Mouse (Mus musculus) liver, adult (tissue): Measurements from ENCODE around the gene Pgs1.

ENCODE experiments used
- GATA4 ChIP-seq: IDR thresholded peaks from 2 replicates; pipeline ENCODE4 v1.6.1; 2014; ENCODE audit warnings: mild to moderate bottlenecking, low read length; ENCODE audit not compliant: insufficient replicate concordance

Gene Pgs1

DNA sequence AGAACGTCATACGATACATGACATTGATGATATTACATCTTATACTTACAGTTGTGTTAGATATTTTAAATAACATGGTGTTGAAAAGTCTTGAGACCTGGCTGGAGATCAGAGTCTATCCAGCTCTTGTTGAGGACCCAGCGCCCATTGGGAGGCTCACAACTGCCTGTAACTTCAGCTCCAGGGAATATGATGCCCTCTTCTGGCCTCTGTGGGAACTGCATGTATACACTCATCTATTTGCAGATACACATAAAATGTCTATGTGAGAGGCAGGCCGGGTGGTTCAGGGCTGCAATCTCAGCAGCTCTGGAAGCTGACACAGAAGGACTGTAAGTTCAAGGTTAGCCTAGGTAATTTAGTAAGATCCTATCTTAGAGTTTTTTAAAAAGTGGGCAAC, 32.2 kb downstream of the Pgs1 start:
- no peak for TF ChIP-seq GATA4

DNA sequence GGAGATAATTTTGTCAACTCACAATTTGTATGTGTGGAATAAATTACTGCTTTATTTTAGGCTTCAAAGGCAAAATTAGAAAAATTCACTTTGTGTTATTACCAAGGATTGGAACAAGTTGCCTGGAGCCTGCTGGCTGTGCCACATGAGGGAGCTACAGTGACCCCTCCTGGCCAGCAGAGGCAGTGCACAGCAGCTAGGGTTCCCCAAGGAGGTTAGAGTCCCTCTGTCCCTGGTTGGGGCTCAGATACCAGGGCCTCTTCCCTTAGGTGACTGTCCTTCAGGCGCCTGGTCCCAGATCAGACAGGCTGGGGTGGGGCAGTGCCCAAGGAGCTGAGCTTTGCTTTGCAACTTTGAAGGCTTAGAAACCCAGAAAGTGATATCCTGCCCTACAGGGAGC, 35.7 kb downstream of the Pgs1 start:
- no peak for TF ChIP-seq GATA4

DNA sequence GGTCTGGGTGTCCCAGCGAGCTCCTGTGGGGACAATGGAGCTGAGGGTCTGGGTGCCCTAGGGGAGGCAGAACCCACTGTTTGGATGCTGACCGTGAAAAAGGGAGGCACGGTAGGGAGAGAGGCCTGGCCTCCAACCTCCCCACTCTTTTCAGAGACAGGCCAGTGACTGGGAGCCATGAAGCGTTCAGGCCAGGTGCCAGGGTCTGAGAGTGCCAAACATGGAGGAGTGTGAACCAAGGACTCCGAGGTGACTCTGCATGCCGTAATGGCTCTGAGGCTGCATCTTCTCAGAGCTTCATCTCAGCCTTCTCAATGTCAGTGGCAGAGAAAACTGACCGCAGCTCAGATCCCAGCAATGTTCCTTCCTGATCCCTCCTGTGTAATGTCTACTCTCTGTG, 37.4 kb downstream of the Pgs1 start:
- TF ChIP-seq GATA4: no peak

DNA sequence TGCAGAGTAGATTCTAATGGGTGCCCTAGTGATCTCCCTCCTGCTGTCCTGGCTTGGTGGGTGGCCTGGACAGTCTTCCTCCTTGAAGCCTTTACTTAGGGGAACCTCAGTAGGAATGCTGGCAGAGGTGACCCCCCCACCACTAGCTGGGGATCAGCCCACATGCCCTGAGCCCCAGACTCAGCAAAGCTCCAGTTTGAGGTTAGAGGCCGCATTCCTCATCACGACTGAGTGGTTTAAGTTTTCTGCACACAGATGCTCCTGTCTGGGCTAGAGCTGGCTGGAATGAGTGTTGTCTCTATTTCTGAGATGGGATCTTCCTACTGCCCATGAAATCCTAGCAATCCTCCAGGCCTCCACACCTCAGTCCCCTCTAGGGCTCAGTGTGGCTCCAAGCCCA, 38.0 kb downstream of the Pgs1 start:
- no peak for TF ChIP-seq GATA4

DNA sequence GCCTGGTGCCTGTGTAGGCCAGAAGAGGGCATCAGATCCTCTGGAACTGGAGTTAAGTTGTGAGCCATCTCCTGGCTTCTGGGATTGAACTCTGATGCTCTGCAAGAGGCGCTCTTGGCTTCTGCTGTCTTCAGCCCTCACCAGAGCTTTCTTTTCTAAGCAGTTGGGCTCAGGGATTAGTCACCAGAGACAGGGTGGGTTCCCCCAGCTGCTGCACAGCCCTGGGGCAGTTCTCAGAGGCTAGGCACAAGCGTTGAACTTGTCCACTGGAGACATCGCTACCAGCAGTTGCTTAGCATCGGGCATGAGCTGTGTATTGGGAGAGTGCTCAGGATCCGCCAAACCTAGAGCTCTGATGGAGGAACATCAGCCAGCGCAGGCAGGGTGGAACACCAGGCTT, 43.1 kb downstream of the Pgs1 start:
- TF ChIP-seq GATA4: no peak

DNA sequence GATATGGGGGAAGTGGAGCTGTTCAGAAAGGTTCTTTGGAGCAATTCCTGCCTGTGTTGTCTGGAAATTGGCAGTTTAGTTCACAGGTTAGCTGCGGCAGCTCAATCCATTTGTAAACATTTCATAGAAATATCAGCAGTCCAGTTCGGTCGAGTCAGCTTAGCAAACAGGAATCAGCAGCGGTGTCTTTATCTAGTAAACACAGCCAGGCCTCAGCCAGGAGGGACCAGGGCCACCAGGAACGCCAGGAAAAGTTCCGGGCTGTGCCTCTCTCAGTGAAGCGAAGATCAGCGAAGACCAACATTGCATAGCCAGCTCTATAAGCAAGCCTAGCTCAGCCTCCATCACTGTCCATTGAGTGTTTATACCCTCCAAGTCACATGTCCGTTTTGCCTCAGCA, 45.0 kb downstream of the Pgs1 start:
- TF ChIP-seq GATA4: no peak

DNA sequence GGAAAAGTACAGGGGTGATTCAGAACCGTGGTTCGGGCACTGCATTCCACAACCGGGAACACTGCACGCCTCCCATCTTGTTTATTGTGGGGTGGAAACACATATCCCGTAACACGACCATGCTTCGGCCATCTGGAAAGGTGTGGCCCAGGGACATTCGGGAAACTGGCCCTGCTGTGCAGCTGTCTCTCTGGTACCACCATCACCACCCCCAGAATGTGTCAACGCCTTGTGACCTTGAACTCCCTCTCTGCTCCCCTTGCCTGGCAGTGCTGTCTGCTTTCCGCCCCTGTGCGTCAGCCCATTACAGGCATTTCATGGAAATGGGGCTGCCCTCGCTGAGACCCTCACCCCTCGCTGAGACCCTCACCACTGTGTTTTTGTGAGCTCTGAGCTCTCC, 48.3 kb downstream of the Pgs1 start:
- no peak for TF ChIP-seq GATA4

DNA sequence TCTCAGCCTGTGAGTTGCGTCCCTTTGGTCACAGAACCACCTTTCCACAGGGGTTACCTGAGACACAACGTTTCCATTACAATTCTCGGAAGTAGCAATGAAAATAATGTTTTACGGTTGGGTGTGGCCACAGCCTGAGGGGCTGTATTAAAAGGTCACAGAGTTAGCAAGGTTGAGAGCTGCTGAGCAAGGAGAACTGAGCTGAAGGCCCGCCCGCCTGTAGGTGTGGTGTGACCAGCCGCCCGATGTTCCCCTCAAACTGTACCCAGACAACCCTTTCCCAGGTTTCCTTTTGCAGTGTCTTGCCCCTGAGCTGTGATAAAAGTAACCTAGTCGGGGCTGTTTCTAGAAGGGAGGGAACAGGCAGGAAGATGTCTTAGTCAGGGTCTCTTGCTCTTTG, 49.0 kb downstream of the Pgs1 start:
- no peak for TF ChIP-seq GATA4

DNA sequence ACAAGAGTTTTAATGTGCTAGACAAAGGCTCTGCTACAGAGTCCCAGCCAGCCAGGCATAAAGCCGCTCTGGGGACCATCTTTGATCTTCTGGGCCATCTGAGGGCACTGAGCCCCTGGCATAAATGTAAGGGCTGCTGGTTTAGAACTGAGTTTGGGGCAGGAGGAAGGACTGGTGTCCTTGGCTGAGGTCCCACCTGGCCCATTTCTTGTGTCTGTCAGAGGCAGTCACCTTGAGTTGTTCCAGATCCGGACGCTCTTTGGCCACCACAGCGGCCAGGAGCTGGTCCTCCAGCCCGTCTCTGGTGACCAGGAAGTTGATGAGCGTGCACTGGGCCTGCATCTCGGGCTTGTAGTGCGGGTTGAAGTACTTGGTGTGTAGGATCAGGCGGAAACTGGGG, 56.7 kb downstream of the Pgs1 start:
- TF ChIP-seq GATA4: no peak

DNA sequence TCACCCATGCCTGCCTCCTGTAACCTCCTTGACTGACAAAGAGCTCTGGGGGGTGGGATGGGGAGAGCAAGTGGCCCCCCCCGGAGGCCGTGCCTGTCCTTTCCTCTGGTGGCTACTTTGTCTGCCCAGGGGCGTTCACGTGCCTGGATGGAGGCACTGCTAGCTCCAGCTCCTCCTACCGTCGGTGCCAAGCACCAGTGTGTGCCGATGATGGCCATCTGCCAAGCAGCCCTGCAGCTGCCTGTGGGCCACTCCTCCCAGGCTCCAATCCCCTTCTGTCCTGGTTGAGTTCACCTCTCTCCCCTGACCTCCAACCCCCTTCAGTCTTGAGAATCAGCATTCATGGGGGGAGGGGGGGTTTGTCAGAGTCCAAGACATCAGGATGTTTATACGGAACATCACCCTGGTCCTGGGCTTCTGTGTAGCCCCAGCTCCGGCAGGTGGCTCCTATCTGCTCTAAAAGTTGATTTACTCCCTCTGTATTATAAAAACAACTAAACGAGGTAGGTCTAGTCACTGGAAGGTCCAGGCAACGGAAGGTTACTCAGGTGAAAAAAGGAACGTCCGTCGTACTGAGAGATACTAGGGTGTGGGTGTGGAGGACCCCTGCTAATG, 57.3 kb downstream of the Pgs1 start:
- TF ChIP-seq GATA4: no peak

DNA sequence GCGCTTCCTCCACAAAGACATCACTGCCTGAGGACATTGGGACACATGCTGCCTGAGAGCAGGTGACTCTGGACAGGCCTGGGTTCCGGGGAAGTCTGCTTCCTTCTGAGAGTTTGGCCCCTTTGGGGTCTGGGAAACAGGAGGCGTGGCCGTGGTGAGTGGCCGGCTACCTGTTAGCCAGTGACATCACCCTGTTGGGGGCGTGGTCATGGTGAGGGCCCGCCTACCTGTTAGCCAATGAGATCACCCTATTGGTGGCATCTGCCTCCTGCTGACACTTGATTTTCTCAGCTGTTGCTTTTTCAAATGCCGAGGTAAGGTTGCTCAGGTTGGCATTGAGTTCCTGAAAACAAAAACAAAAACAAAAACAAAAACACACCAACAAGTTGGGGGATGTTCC, 63.5 kb downstream of the Pgs1 start:
- no peak for TF ChIP-seq GATA4

DNA sequence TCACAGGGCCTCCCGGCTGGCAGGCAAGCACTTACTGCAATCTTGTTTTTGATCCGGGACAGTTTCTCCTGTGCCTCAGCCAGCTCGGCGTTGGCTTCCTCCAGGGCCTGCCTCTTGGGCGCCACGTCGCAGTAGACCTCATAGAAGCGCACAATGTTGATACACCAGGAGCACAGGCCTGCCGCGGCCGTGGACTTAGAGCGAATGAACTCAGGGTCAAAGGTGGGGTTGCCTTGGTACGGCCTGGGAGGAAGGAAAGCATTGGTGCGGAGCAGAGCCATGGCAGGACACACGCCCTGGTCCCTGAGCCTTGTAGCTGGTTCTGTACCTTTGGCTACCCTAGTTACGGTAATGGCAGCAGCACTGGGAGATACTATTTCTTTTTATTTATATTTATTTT, 64.1 kb downstream of the Pgs1 start:
- no peak for TF ChIP-seq GATA4

DNA sequence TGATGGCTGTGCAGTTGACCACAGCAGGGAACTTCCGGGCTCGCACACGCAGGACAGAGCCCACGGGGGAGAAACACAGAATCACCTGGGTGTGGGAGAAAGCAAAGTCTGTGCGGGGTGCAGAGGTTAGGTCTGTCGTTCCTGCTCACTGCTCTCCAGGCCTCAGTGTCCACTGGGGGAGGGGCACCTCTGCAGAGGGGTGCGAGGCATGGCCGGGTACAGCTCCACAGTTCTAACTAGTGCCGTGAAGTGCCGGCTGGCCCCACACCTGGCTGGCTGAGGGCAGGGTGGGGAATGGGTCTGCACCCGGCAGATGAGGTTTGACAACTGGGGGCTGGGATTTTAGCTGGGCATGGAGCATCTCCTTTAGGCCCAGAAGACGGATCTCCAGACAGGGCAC, 72.3 kb downstream of the Pgs1 start:
- TF ChIP-seq GATA4: no peak

DNA sequence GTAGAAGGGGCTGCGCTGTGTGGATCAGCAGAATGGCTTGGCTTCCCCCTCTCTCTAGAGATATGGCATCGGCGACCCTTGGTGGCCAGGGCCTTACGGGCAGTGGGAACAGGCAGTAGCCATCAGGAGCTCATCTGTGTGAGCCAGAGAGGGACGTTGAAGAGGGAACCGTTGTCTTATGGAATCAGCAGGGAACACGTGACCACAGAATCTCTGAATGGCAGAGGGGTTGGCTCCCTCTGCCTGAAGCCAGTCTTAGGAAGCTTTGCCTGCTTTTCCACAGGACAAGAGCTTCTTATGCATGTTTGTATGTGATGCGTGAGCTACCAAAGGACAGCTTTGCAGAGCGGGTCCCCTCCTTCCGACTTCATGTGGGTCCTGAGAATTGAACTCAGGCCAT, 72.8 kb downstream of the Pgs1 start:
- TF ChIP-seq GATA4: no peak

DNA sequence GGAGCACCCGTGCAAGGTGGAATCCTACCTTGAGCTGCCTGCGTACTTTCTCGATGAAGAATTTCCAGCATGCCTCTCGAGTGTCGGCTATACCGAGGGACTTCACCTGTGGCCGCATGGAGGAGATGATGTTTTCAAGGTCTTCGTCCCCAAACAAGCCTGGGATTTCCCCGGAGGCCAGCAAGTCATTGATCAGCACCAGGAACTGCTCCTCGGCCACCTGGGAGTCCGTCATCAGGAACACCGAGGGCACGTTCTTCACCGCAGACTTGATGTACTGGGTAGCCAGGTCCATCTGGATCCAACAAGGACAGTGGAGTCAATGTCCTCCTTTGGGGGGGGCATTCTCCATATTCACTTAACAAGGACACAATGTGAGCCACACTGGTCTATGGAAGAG, 73.9 kb downstream of the Pgs1 start:
- TF ChIP-seq GATA4: no peak

DNA sequence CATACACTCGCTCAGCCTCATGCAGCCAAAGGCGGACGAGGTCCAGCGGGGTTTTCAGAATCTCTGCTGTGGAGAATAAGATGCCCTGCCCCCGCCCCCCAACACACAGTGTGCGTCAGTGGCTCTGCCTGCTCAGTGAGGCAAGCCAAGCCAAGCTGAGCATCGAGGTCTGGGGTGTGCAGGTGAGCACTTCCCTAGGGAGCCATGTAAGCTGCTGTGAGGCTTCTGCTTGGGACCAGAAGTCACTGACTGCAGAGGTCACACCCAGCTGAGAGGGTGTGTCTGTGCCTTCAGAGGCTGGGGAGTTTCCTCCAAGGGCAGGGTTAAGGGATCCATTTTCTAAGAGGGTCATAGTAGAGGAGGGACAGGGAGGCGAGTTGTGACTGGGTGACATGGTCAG, 81.5 kb downstream of the Pgs1 start:
- TF ChIP-seq GATA4: no peak

DNA sequence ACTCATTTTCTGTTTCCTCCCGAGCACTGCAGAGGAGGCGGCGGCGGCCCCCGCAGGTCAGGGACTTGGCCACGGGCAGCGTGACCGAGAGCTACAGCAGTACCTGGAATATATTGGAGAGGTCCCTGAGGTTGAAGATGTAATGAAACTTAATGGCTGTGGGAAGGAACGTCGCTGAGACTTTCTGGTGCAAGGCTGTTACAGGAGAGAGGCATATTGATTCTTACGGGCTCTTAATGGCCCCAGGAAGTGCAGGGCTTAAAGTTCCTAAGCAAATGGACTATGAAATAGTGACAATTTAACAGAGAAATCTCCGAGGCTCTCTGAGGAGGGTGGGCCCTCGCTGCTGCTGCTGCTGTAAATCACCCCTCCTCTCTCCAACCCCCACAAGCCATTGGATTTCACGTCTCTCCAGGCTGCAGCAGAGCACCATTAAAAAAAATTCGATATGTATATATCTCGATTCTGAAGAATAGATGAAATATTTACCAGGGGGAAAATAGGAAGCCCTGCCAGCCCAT, 82.8 kb downstream of the Pgs1 start:
- no peak for TF ChIP-seq GATA4

DNA sequence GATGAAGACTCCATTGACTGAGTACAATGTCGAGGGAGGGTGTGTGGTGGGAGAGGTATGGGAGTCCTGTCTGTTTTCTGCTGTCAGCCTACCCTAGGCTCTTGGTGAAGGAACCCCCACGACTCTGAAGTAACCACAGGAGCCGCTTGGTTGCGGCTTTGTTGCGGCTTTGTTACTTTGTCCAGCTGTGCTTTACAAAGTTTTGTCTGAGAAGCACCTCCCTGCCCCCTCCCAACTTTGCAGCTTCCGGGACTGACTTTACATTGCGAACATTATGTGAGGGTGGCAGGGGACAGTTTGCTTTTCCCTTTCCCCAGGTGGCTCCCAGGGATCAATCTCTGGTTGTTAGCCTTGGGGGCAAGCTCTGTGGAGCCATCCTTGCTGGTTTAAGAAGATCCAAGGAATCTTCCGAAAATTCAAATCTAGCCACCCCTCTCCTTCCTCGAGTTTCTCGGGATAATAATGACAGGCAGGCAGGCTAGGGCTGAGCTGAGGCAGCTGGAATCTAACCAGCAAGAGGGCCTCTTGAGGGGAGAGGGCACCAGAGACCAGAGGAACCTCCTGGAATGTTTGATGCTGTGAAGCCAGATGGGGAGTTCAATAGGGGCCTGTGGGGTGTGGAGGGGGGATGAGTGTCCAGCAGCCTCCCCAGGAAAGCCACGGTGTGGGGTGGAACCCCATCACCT, 85.3 kb downstream of the Pgs1 start:
- TF ChIP-seq GATA4: no peak
